Mouse (Mus musculus) ES-Bruce4 (cell line): ENCODE results near the gene Gm47985.
"Not testable (repeated sequence)": the region's sequence is repeated elsewhere in the genome, so short reads cannot be mapped to it uniquely, and the experiment has no call there.

Experiments
- CTCF ChIP-seq: IDR thresholded peaks from one replicate; pipeline ENCODE4 v1.8.1; 2011; ENCODE audit warnings: low read depth, low read length
- POLR2A ChIP-seq: IDR thresholded peaks from one replicate; pipeline ENCODE4 v1.8.1; 2011; ENCODE audit warnings: low read length; ENCODE audit not compliant: insufficient read depth

- TF ChIP-seq POLR2A, CTCF: not testable (repeated sequence)
These were observed 3.8 kb downstream of the Gm47985 start for GRCm38 (mm10) chr1:151186186-151186585.
